Mouse (Mus musculus) heart, postnatal 0 days (tissue): ENCODE results near the gene Tardbp. TPM values are rescaled to one million over a fixed set of nuclear protein-coding genes. Genes with fewer than 3 reads are reported as not detected.

Experiments used
- ATAC-seq: fragments of 200-750 bp; cut with Nextera tagmentation; 2 replicates; pipeline ENCODE4 v1.8.0; 2017; ENCODE audit warnings: low read depth, moderate number of reproducible peaks, moderate library complexity; ENCODE audit not compliant: insufficient read depth
- DNase-seq: peaks from one replicate; pipeline ENCODE4 v3.0.0-alpha.2; 2016; ENCODE audit warnings: low spot score
- H3K27ac ChIP-seq: fragments of 300-500 bp; sonication (generic); 2 replicates; pipeline ENCODE4 v1.5.1; 2014; ENCODE audit warnings: low read depth, mild to moderate bottlenecking
- H3K27me3 ChIP-seq: fragments of 300-500 bp; sonication (generic); 2 replicates; pipeline ENCODE4 v1.6.1; 2014; ENCODE audit warnings: low read length, mixed read lengths; ENCODE audit not compliant: control insufficient read depth, insufficient read depth
- H3K36me3 ChIP-seq: fragments of 300-500 bp; sonication (generic); replicated peaks from 2 replicates; pipeline ENCODE4 v1.6.1; 2014; ENCODE audit warnings: low read length, mixed read lengths; ENCODE audit not compliant: control insufficient read depth, insufficient read depth
- H3K4me1 ChIP-seq: fragments of 300-500 bp; sonication (generic); 2 replicates; pipeline ENCODE4 v1.6.1; 2014; ENCODE audit warnings: antibody characterized with exemption; ENCODE audit not compliant: control insufficient read depth, insufficient read depth
- H3K4me2 ChIP-seq: fragments of 300-500 bp; sonication (generic); 2 replicates; pipeline ENCODE4 v1.6.1; 2014; ENCODE audit warnings: low read depth, mild to moderate bottlenecking, low read length, moderate library complexity
- H3K4me3 ChIP-seq: fragments of 300-500 bp; sonication (generic); 2 replicates; pipeline ENCODE4 v1.5.1; 2014; ENCODE audit warnings: low read depth, low read length
- H3K9ac ChIP-seq: fragments of 300-500 bp; sonication (generic); replicated peaks from 2 replicates; pipeline ENCODE4 v1.6.1; 2014; ENCODE audit warnings: low read depth, low read length, mixed read lengths
- H3K9me3 ChIP-seq: fragments of 300-500 bp; sonication (generic); replicated peaks from 2 replicates; pipeline ENCODE4 v1.6.1; 2016; ENCODE audit warnings: low read length; ENCODE audit not compliant: control insufficient read depth
- CTCF ChIP-seq: IDR thresholded peaks from 2 replicates; pipeline ENCODE4 v1.5.1; 2016; ENCODE audit warnings: antibody characterized with exemption, control low read depth, low read depth
- EP300 ChIP-seq: IDR thresholded peaks from 2 replicates; pipeline ENCODE4 v1.6.1; 2016; ENCODE audit warnings: antibody characterized with exemption, low read depth
- WGBS: fragments of 180-500 bp; shearing (Covaris S2); extraction: QIAGEN DNeasy Blood & Tissue Kit; methylation state at CpG from one replicate; pipeline ENCODE4 v1.1.7; 2014; 5-methylcytosine and 5-hydroxymethylcytosine counted together
- polyA plus RNA-seq: library from polyadenylated mRNA; unstranded; fragments of >200 nt; fragmentation: Nextera tagmentation; extraction: Ambion mirVana; gene quantifications from 2 replicates; pipeline ENCODE4 v1.2.1, GENCODE M21; 2015
- total RNA-seq: library from RNA; depleted of rRNA; stranded (reverse); fragments of >200 nt; gene quantifications from 2 replicates; pipeline ENCODE4 v1.2.3, GENCODE M21; 2014; ENCODE audit warnings: low replicate concordance

The Tardbp gene
- total and polyA plus RNA-seq, 2 experiments from 2014 or later, result 89.9 to 93.5 TPM

- DNase-seq (peak; percentile 64), ATAC-seq (peak; percentile 57)
- Histone ChIP-seq H3K9ac (peak overlapping the region; percentile 97), H3K9me3 (no peaks in the 10 kb centered on the region), H3K36me3 (peaks cover 42% of the 10 kb centered on the region), H3K27ac (peak overlapping the region; percentile 99), H3K4me3 (peak overlapping the region; percentile 91), H3K4me1 (peaks cover 14% of the 10 kb centered on the region; the same call in 1 of the 2 replicates), H3K4me2 (peak overlapping the region; percentile 74), H3K27me3 (no peaks in the 10 kb centered on the region)
- no peak for TF ChIP-seq CTCF
- no peak for TF ChIP-seq EP300
- under 1% methylated on average over 57 of the region's 57 CpGs for WGBS
Measured at GRCm38 (mm10) chr4:148625756-148626622, 830 bp downstream of the Tardbp start.

- no peak overlapping the region; the same call in 1 of the 2 replicates for H3K9ac ChIP-seq
- ATAC-seq, result no peak
Measured at GRCm38 (mm10) chr4:148625010-148625409, 1.8 kb downstream of the Tardbp start.

GRCm38 (mm10) chr4:148623609-148624008, 3.2 kb downstream of the Tardbp start:
- 84% methylated on average over 4 of the region's 4 CpGs for WGBS
- DNase-seq (no peak), ATAC-seq (no peak)
- H3K27ac ChIP-seq, result no peak overlapping the region
- no peaks in the 10 kb centered on the region for H3K27me3 ChIP-seq
- H3K4me2 ChIP-seq, result no peak overlapping the region
- H3K9ac ChIP-seq, result no peak overlapping the region
- H3K36me3 ChIP-seq, result peaks cover 65% of the 10 kb centered on the region
- H3K9me3 ChIP-seq, result no peaks in the 10 kb centered on the region
- H3K4me1 ChIP-seq, result peaks cover 14% of the 10 kb centered on the region; the same call in 1 of the 2 replicates
- TF ChIP-seq EP300 (no peak), CTCF (no peak)
- H3K4me3 ChIP-seq, result no peak overlapping the region

More at GRCm38 (mm10) chr4:148625010-148625409, 1.8 kb downstream of the Tardbp start:
- Histone ChIP-seq H3K4me3 (peak overlapping the region; percentile 91), H3K27ac (no peak overlapping the region), H3K4me1 (peaks cover 14% of the 10 kb centered on the region; the same call in 1 of the 2 replicates), H3K9me3 (no peaks in the 10 kb centered on the region), H3K4me2 (peak overlapping the region; percentile 74), H3K36me3 (peaks cover 51% of the 10 kb centered on the region), H3K27me3 (no peaks in the 10 kb centered on the region)
- WGBS, result 72% methylated on average over 10 of the region's 10 CpGs
- TF ChIP-seq EP300 (no peak), CTCF (no peak)
- no peak for DNase-seq

DNA sequence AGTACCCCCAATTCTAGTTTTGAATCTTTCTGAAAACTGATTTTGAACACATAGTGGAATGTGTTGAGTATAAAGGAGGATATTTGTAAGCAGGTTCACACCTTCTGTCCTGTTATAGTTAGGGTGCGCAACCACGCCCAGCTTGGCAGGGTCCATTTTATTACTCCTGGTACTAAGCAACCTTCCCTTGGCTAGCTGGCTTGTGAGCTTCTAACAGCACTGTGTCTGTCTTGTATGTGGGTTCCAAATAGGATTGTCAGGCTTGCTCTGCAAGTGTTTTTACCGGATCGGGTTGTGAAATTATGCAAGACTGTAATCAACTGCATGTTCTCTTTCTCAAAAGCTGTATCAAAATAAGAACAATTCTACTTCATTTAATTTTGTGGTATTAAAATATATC, 4.3 kb downstream of the Tardbp start:
- H3K27ac ChIP-seq, result no peak overlapping the region
- H3K9me3 ChIP-seq, result no peaks in the 10 kb centered on the region
- peaks cover 14% of the 10 kb centered on the region; the same call in 1 of the 2 replicates for H3K4me1 ChIP-seq
- no peak overlapping the region for H3K9ac ChIP-seq
- H3K4me2 ChIP-seq, result no peak overlapping the region
- WGBS, result 95% methylated on average over 4 of the region's 4 CpGs
- no peak for TF ChIP-seq CTCF
- TF ChIP-seq EP300, result no peak
- H3K27me3 ChIP-seq, result no peaks in the 10 kb centered on the region
- no peak overlapping the region for H3K4me3 ChIP-seq
- ATAC-seq (no peak), DNase-seq (no peak)
- peaks cover 71% of the 10 kb centered on the region for H3K36me3 ChIP-seq

DNA sequence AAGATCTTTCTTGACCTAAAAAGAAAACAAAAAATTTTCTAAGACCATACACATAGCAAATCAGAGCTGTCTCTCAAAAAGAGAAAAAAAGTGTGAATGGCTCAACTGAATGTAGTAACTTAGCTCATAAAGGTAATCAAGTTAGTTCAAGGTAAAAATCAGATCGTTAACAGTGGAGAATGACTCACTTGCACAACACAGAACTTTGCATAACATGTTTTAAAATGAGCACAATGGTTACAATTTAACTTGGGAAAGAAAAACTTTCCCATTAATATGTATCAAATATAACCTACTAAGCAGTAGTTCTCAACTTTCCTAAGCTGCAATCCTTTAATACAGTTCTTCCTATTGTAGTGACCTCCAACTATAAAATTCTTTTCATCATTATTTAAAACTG, 6.1 kb downstream of the Tardbp start:
- Histone ChIP-seq H3K36me3 (peaks cover 89% of the 10 kb centered on the region), H3K9ac (no peak overlapping the region), H3K4me3 (no peak overlapping the region), H3K4me2 (no peak overlapping the region), H3K9me3 (no peaks in the 10 kb centered on the region), H3K27ac (no peak overlapping the region), H3K27me3 (no peaks in the 10 kb centered on the region), H3K4me1 (peaks cover 14% of the 10 kb centered on the region; the same call in 1 of the 2 replicates)
- WGBS, result 98% methylated on average over 1 of the region's 1 CpGs
- DNase-seq, result no peak
- no peak for ATAC-seq
- TF ChIP-seq EP300, result no peak
- TF ChIP-seq CTCF, result no peak
